Mouse (Mus musculus): ENCODE measurements around the gene Cylc1. TPM values are rescaled to one million over a fixed set of nuclear protein-coding genes. Genes with fewer than 3 reads are reported as not detected.

The Cylc1 gene
- not detected in 2 replicates for polyA plus RNA-seq (2015; fragmentation: Nextera tagmentation; extraction: Ambion mirVana)

DNA sequence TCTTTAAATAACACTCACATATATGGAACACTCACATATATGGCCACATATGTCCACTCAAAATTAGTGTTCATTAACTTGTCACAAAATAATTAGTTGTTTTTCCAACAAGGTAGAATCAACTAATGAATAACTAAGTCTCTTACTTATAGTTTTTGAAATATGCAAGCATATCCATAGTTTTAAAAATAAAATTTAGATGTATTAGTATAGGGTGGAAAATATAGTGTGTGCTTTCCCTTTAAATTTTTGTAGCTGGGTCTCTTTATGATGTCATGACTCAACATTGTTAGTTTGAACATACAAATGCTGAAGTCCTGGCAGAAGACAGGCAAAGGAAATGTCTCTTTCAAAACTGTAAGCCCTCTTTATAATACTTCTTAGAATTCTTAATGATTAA lies at the start of gene Cylc1:
Gene Cylc1 (plus strand): TSS at position 301 of the 400 bp plus-strand sequence.
- TF ChIP-seq CTCF (IDR thresholded peaks at IDR 0.05; ENCODE audit: low read depth) (no peak), EP300 (optimal IDR thresholded peaks at IDR 0.05) (no peak)
- Histone ChIP-seq H3K36me3 (ENCODE audit: control insufficient read depth, insufficient read depth, low read length) (no peaks in the 10 kb centered on the region), H3K9me3 (ENCODE audit: control insufficient read depth, low read length) (no peaks in the 10 kb centered on the region), H3K27me3 (ENCODE audit: control insufficient read depth, insufficient read depth, low read length) (no peaks in the 10 kb centered on the region), H3K4me2 (replicated peaks; ENCODE audit: low read depth) (no peak within 1 kb of the TSS), H3K27ac (replicated peaks) (no peak within 1 kb of the TSS), H3K9ac (ENCODE audit: low read length) (no peak within 1 kb of the TSS), H3K4me3 (ENCODE audit: low read depth, low read length) (no peak within 1 kb of the TSS), H3K4me1 (replicated peaks; ENCODE audit: control insufficient read depth, insufficient read depth) (no peaks in the 10 kb centered on the region)
- no peak for DNase-seq (ENCODE audit: low spot score)
- no peak for ATAC-seq (ENCODE audit: low FRiP score, low TSS enrichment)

DNA sequence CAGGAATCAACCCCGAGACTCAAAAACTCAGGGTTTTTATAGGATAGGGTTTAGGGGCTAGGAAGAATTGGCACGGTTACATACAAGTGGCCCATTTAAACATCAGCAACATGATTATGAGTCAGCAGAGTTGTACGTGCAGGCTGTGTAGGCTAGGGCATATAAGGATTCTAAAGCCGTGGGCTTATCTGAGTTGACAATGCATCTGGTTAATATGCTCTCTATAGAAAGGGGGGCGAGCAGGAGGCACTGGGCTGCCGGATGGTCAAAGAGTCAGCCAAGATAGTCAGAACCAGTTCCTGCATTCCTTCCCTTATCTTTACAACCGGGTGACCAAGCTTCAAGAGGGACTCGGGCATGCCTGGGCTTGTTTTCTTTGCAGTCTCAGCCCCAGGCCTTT lies 31.5 kb upstream of the Cylc1 start:
- Histone ChIP-seq H3K9ac (ENCODE audit: low read length) (no peak overlapping the region), H3K4me1 (replicated peaks; ENCODE audit: control insufficient read depth, insufficient read depth) (no peaks in the 10 kb centered on the region), H3K4me2 (replicated peaks; ENCODE audit: low read depth) (no peak overlapping the region), H3K4me3 (ENCODE audit: low read depth, low read length) (no peak overlapping the region), H3K27ac (replicated peaks) (no peak overlapping the region), H3K9me3 (ENCODE audit: control insufficient read depth, low read length) (no peaks in the 10 kb centered on the region), H3K27me3 (ENCODE audit: control insufficient read depth, insufficient read depth, low read length) (no peaks in the 10 kb centered on the region), H3K36me3 (ENCODE audit: control insufficient read depth, insufficient read depth, low read length) (no peaks in the 10 kb centered on the region)
- ATAC-seq (ENCODE audit: low FRiP score, low TSS enrichment): no peak
- 64% methylated on average over 8 of the region's 8 CpGs for WGBS
- TF ChIP-seq CTCF (IDR thresholded peaks at IDR 0.05; ENCODE audit: low read depth) (no peak), EP300 (optimal IDR thresholded peaks at IDR 0.05) (no peak)
- no peak for DNase-seq (ENCODE audit: low spot score)

DNA sequence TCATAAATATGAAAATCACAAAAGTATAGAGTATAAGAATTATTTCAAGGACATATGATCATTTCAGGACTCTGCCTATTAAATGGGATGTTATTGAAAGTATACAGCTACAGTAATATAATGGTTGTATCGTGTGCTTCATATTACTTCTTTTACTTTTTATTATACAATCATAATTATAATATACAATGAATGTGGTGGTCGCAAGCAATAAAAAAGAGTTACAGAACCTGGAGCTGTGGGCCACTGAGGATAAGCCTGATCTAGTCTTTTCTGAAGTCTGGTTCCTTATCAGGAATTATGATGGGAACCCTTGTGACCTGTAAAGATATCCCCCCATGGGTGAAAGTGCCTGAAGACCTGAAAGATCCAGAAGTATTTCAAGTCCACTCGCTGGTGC lies 57.8 kb downstream of the Cylc1 start, which contains the start of gene Gm10112:
Gene Gm10112 (plus strand): TSS at position 301 of the 400 bp plus-strand sequence.
- no peak for TF ChIP-seq CTCF (IDR thresholded peaks at IDR 0.05; ENCODE audit: low read depth)
- no peak for TF ChIP-seq EP300 (optimal IDR thresholded peaks at IDR 0.05)
- Histone ChIP-seq H3K27me3 (ENCODE audit: control insufficient read depth, insufficient read depth, low read length) (no peaks in the 10 kb centered on the region), H3K27ac (replicated peaks) (no peak within 1 kb of the TSS), H3K36me3 (ENCODE audit: control insufficient read depth, insufficient read depth, low read length) (no peaks in the 10 kb centered on the region), H3K4me1 (replicated peaks; ENCODE audit: control insufficient read depth, insufficient read depth) (no peaks in the 10 kb centered on the region), H3K9me3 (ENCODE audit: control insufficient read depth, low read length) (no peaks in the 10 kb centered on the region), H3K4me3 (ENCODE audit: low read depth, low read length) (no peak within 1 kb of the TSS), H3K9ac (ENCODE audit: low read length) (no peak within 1 kb of the TSS), H3K4me2 (replicated peaks; ENCODE audit: low read depth) (no peak within 1 kb of the TSS)
- DNase-seq (ENCODE audit: low spot score) (no peak), ATAC-seq (ENCODE audit: low FRiP score, low TSS enrichment) (no peak)
- 80% methylated on average over 3 of the region's 3 CpGs for WGBS

Other genes with a start within 250 kb of the Cylc1 start
- gene Gm10112, start 57.9 kb downstream of the Cylc1 start, polyA plus RNA-seq (2015; fragmentation: Nextera tagmentation; extraction: Ambion mirVana): not detected in 2 replicates